Mouse (Mus musculus) mesoderm, embryonic 11.5 days (tissue): ENCODE measurements around the gene Unc5c.
A peak's percentile ranks its signal among the peaks of the same experiment; 100 is the strongest.

Experiments
- DNase-seq: peaks from one replicate; pipeline ENCODE4 v3.0.0-alpha.2; 2012; ENCODE audit warnings: low read depth, low spot score

Unc5c gene

DNA sequence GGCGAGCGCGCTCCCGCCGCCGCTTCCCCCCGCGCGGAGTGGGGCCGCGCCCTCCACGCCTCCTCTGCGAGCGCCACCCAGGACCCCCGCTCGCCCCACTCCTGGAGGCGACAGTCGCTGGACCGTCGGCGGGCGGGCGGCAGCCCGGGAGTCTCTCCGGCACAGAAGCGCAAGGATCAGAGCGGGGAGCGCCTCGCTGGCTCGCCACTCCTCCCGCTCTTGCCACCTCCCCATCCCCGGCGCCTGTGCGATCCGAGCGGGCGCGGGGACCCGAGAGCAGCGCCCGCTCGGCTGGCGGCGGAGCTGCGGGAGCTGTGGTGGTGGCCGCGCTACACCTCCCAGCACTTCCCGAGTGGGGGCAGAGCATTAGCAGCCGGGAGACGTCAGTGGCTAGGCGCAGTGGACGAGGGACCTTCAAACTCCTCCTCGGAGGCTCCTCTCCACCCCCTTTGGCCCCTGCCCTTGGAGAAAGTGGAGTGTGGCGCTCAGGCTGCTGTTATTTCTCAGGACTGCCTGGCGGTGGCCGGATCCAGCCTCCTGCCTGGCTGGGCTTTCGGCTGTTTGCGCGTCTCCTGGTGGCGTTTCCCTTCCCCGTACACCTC lies at the start of gene Unc5c:
Unc5c (plus strand) TSS at position 113 of the 602 bp plus-strand sequence.
- DNase-seq: peak; percentile 85

DNA sequence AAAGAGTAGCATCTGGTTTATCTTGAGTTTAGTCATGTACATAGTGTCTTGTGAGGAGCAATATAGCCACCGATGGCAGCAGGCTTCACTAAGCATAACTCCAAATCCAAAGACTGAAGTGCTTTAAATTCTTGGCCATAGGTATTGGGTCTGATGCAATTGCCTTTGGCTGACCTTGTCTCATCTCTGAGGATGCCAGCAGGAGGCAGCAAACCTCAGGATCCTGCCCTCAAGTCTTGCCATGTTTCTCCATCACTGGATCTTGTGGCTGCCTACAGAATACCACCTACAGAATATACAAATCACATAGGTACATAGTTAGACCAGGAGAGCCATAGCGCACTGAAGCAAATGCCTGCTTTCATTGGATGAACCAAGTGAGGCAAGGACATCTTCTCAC lies 7.5 kb upstream of the Unc5c start:
- DNase-seq: no peak

DNA sequence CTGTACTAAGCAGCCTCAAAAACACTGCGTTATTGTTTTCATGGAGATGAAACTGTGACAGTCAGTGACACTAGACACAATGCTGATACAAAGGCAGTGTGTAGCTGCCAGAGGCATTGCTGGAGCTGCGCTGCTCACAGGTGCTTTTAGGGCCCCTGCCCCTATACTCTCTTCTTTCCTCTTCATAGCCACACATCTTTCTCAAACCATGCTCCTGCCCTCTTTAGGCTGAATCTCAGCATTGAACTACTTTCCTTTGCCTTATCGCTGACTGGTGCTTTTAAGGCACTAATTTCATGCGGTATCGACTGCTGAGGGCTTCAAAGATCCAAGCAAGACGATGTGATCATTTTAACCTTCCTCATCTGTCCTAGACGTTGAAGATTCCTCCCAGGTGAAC lies 2.5 kb upstream of the Unc5c start:
- DNase-seq: no peak

DNA sequence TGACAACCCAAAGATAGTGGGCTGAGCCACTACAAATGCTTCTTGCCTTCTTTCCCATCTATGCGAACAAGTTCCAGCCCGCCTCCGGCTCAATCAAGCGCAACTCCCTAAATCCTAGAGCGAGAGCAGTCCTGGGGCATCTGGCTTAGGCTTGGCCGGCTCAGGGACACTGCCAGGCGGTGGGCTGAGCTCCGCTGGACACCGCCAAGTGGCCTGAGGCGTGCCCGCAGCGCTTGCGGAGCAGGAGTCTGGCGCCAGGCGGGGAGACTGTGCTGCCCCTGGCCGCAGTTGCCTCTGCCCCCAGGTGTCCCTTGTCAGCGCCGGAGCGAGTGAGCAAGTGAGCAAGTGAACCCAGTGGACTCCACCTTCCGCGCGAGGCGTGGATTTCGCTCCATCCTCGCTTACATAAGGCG lies 319 bp upstream of the Unc5c start:
- DNase-seq: peak; percentile 76

DNA sequence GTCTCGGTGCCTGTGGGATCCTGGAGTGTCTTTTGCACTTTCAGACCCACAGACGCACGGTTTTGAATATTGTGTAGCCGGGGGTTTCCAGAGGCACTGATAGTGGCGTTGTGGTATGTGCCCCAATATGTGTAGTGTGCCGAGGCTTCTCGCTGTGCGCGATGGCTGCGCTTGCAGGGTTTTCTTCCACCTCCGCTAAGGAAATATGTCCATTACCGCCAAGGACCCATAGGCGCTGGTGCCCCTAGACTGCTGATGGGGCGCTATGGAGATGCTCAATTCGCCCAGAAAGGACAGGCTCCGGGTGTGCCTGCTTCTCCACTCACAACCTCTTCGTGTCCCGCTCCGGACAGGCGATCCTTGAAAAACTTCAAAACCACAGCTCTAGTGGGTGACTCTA lies 1.0 kb downstream of the Unc5c start:
- DNase-seq: peak; percentile 38

DNA sequence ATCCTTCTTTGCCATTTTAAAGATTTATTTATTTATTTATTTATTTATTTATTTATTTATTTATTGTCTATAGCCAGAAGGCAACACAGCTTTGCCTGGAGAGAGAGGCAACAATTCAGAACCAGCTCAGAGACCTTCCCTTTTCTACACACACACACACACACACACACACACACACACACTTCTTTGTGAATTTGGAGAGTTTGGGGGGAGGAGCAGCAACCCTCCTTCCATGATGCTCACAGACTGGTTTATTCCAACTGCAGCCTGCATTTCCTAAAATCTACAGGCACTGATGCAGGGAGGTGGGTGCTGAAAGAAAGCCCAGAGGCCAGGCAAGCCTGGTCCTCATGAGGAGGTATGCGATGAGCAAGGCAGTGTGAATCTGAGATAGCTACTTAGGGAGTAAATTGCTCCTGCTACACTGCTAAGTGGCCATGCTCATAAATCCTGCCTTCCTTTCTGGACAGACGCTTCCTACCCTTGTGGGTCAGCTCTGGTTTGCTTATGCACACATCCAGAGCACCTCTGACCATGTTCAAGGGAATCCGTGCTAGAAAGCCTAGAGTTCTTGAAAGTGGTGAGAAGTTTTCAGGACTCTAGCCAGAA lies 1.8 kb downstream of the Unc5c start:
- DNase-seq: no peak

DNA sequence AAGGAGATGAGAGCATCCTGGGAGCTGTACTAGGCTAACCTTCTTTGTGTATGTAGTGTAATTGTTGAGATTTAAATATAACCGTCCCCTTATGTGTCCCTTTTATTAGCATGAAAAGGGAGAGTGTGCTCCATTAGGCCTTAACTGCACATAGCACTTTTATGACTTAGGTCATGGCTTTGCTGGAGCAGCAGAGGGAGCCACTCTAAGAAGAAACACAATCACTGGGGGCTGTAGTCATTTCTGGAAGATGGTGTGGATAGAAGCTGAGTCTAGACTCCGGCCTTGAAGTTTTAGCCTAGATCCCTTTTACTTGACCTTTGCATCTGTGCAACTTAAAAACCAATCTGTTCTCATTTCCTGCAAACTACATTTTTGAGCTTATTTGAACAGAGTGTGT lies 4.3 kb downstream of the Unc5c start:
- DNase-seq: no peak

DNA sequence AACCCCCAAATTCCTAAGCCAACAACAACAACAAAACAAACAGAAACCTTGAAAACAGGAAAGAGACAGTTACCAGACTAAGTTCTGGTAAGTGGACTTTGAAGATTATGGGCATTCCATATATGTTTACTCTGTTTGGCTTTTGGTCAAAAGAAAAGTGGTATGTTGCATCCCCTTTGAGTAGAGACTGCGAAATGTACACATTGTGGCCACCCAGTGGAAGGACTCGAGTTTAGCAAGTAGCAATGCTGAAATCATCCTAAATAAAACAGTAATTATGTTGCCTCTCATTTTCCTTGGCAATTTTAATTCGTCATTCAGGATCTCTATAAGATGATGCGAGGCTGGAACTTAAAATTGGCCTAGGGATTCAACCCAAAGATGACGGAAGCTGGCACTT lies 8.2 kb downstream of the Unc5c start:
- DNase-seq: no peak

DNA sequence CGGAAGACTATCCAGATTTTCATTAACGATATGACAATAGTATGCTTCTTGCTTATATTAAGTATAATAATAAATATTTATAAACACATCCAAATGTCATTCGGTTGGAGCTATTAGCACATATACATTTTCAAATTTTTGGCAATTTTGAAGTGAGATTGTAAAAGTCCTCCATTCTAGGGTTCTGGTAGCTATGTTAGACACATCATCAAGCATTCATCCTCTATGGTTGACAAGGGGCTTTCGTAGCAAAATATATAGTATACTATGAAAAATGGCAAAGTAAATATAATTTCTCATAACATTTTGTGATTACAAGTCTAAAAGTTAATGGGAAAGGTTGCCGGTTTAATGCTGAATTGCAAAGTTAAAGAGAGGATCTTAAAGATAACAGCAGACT lies 10.4 kb downstream of the Unc5c start:
- no peak for DNase-seq

DNA sequence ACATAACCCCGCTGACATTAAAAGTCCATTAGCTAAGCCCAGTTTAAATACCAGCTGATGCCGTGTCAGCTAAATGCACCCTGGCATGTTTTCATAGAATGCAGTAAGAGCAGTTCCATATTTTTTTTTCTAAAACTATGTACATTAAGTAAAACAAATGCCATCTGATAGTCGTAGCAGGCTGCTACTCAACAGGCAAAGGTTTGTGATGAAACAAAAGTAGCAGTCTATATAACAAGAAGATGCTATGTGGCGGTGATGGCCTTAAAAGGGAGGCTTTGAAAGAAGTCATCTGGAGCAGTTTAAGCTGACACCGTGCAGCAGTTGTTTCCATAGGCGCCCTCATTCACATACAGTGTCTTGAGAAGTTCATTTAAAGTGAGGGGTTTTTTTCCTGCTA lies 10.9 kb downstream of the Unc5c start:
- no peak for DNase-seq

DNA sequence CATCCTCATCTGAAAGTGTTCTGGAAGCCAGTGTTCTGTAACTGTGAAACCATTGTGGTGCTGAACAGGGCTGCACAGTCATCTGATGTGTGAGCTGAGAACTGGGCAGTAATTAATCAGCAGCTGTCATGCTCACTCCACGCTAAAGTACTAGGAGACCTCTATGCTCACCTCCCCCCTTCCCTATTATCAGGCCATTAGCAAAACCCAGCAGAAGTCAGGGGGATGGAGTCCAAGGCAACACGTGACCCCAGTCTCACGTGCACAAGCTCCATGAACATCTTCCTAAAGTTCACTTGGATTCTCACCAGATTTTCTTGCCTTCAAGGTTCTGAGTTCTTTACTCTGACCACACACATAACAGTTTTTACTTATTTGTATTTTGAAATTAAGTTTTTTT lies 11.7 kb downstream of the Unc5c start:
- DNase-seq: peak; percentile 78

DNA sequence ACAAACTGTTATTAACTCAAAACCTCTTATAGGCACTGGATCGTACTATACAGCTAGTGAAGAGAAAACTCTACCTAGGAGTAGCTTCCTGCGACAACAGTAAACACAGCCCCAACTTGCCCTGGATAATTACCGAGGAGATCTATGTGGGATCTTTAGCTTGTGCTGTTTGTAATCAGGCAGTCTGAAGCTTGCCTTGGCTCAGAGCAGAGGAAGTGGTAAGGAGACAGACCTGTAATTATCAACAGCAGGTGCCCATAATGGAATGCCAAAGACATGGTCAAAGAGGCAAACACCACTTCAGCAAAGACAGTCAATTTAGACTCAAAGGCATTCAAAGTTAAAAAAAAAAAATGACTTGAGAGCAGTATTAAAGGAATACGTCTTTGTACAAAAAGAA lies 17.4 kb downstream of the Unc5c start:
- no peak for DNase-seq

DNA sequence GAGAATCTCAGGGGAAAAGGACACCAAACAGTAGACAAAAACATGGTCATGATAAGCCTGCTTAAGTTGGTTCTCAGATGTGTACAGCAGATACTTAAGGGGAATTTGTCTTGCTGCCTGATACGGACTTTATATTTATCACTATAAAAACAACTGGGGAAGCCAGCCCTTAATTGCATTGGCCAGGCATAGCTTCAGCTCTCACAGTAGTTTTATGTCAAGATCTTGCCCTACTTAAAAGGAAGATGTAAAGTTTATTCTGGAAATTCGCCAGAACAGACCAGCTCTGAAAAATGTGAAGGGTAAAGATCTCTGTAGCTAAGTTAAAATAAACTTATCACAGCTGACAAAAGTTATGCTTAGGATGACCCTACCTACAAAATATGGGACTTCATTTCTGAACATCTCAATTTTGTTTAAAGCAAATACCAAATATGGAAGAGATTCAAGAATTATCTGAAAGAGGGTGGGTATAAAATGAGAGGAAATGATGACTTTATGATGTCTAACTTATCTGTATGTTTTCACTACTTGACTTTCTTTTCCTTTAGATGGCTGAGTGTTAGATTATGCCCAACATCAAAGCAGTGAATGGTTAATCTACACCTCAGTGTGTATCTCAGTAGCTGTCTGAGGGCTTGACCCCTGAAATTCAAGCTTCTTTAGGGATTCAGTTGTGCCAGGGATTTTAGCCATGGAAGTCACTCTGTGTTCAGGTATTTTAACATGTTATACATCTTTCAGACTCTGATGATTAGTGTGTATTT lies 18.8 kb downstream of the Unc5c start:
- no peak for DNase-seq

DNA sequence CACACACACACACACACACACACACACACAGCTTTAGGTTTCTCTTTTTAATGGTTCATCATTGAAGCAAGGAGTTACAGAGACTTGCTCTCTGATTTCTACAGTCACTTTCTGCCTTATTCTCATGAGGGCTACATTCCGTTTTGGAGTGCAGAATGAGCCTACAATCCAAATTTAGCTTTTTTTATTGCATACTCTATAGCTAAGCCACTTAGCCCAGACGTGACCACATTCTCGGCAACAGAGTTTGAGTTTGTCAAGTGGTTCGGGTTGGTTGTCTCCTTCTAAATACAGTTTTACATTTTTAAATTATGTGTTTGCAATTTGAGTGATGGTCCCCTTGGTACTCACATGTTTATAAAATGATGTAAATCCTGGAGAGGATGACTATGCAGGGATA lies 20.2 kb downstream of the Unc5c start:
- DNase-seq: no peak

DNA sequence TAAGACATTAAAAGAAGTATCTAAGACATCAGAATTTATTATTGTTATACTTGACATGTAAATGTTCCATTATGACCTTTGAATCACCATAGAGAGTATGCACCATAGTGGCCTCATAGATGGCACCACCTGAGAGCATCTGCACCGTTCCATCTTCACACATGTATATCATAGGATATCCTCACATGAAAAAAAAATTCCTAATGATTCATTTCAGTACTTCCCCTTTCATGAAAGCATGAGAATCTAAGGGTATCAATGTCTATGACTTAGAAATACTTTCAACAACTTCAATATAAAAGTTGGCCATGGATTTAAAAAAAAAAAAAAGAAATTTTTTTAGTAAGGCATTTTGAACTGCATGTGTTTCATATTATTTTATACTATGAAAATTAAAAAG lies 25.6 kb downstream of the Unc5c start:
- DNase-seq: no peak

DNA sequence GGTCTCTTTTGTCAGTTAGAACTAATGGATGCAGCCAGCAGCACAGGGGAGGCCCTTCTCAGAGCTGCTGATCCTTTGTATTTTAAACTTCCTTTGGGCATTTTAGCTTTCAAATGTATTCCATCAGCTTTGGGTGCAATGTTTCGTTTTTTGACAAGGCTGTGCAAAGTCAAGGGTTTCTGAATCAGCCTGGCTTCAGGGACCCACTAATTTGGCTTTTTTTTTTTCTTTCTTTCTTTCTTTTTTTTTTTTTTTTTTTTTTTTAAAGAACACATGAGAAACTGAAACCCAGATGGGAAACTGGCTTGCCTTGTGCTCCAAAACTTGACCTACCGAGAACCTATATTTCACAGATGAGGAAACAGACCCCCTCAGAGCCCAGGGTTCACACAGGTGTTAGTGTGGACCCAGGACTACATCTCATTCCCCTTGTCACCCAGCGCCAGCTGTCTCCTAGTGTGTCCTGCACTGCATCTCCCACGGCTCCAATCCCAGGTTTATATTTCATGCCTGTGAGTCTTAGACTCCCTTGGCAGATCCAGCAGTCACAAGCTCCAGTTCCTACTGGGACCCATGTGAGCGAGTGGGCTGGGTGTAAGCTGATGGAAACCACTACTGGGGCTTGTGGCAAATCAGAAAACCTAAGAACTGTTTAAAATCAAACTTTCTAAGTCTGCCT lies 26.4 kb downstream of the Unc5c start:
- DNase-seq: peak; percentile 63

DNA sequence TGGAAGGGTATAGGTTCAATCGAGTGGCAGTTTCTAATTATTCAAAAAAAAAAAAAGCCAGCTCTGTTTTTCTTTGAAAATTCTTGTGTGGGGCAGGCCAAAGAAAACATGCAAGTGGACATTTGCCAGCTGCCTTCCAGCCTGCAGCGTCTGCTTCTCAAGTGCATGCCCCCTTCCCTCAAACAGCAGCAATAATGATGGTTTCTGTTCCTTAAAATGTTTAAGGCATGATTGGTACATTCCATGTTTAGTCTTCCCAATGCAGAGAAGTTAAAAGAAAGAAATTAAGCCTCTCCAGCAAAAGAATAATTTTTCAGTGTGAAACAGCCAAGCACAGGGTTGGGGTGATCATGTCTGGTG lies 26.9 kb downstream of the Unc5c start:
- no peak for DNase-seq

DNA sequence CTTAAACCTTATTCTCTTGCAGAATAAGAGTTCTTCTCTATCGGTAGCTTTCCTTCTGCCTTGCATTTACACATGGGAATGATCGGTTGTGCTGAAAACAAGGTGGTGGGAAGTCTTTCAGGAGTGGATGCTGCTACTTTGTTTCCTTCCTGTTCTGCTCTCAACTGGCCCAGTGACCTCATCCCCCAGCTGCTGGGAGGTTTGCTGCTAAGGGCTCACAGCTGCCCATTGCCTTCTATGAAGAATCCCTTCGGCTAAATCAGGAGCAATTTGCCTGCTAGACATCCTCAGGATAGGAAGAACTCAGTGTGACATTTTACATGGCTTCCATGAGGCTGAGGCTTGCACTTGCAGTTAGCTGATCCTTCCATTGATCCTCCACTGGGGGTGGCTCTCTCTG lies 28.0 kb downstream of the Unc5c start:
- DNase-seq: no peak

DNA sequence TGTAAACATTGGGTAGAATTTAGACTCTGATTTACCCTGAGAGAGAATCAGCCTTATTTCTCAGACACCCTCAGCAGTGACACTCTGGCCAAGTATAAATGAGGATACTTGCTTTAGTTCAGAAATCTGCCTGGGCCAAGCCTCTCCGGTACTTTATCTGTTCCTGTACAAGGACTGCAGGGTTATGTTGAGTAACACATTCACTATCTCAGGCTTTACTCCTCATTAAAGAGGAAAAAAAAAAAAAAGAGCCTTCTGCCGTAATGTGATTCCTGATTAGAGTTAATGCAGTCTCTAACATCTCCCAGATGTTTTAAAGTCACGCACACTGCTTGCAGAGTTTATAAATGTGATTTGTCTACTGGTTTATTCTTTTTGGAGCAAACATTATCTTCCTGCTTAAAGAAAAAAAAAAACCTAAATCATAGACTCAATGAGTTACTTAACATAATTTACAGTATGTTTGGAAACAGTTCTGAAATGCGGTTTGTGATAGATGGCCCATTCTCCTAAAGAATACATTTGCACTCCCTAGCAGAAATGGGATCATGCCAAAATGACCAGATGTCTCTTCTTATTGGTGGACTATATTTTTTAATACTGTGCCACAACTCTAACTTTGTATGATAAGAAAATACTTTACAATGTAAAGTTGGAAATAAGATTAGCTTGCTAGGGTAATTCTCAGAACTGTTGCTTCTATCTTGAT lies 33.5 kb downstream of the Unc5c start:
- DNase-seq: no peak

DNA sequence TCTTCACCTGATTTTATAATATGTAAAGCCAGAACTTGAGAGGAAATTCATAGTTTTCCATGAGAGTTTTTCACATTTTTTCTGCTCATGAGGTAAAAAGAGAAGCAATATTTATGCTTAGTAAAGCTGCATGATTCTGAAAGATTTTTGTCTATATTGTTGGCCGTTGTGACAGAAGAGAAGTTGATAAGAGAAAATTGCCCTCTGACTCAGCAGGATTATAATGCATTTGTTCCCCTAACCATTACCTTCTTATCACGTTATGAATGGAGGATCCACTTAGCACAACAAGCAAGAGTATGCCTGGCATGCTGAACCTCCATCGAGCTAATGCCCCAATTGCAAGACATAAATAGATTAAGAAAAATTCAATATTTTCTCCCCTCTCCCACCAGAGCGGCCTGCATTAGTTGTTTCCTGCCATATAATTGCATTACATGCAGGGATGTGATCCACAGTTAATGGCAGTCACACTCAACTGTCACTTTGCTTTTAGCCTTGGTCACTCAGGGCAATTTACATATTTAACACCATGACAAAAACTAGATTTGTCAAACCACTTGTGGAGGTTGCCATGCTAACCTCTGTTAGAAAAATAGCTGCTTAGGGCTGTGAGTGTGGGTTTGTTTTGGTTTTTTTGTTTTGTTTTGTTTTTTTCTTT lies 37.0 kb downstream of the Unc5c start:
- DNase-seq: no peak

DNA sequence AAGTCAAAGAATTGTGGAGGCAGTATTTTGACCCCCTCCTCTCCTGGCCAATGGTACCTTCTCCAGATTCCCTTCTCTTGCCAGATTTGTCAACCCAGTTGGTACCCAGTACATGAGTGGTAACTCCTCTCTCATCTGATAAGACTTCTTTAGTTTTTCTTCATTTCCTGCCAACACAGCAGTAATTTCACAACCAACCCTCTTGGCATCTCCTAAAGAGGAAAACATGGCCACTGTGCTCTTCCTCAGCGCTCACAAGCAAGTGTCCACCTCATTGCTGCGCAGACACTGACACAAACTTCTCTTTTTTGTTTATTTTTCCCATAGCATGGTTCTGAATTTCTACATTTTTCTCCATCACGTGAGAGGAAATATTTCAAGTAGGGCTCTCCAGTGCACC lies 38.3 kb downstream of the Unc5c start:
- DNase-seq: no peak

DNA sequence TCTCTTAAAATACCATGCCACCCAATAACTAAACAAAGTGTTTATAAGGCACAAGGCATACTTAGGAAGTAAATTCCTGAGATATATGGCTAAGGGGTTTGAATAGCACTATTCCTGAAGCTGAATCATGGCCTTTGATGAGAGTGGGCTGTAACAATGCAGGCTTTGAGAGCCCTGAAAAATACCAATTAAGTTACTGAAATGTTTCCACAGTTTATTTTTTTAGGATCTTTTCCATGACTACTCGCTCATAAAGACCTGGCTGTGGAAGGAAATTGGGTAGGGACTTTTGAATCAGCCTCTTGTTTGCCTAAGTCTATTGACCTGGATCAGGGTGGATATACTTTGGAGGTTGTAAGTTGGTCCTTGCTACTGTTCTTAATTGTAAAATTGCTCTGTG lies 44.8 kb downstream of the Unc5c start:
- DNase-seq: no peak
